Mouse (Mus musculus) stomach, embryonic 14.5 days (tissue): ENCODE data around the gene Efna3. TPM values are rescaled to one million over a fixed set of nuclear protein-coding genes. Genes with fewer than 3 reads are reported as not detected.
A peak's percentile ranks its signal among the peaks of the same experiment; 100 is the strongest.

Experiments
- ATAC-seq: fragments of 200-750 bp; cut with Nextera tagmentation; 2 replicates; pipeline ENCODE4 v1.8.0; 2017; ENCODE audit warnings: low read depth, moderate TSS enrichment; ENCODE audit not compliant: insufficient number of reproducible peaks, insufficient read depth, low FRiP score
- H3K27ac ChIP-seq: fragments of 300-500 bp; sonication (generic); 2 replicates; pipeline ENCODE4 v1.5.1; 2014; ENCODE audit warnings: mild to moderate bottlenecking, low read length, moderate library complexity, mixed read lengths
- H3K27me3 ChIP-seq: fragments of 300-500 bp; sonication (generic); 2 replicates; pipeline ENCODE4 v1.6.1; 2014; ENCODE audit warnings: low read length, control low read depth, mixed read lengths; ENCODE audit not compliant: control insufficient read depth, insufficient read depth
- H3K36me3 ChIP-seq: fragments of 300-500 bp; sonication (generic); 2 replicates; pipeline ENCODE4 v1.6.1; 2014; ENCODE audit warnings: mild to moderate bottlenecking, control low read depth, low read length, moderate library complexity, mixed read lengths; ENCODE audit not compliant: control insufficient read depth, insufficient read depth
- H3K4me1 ChIP-seq: fragments of 300-500 bp; sonication (generic); 2 replicates; pipeline ENCODE4 v1.6.1; 2014; ENCODE audit warnings: low read length, control low read depth, mixed read lengths; ENCODE audit not compliant: control insufficient read depth, insufficient read depth
- H3K4me2 ChIP-seq: fragments of 300-500 bp; sonication (generic); replicated peaks from 2 replicates; pipeline ENCODE4 v1.6.1; 2014; ENCODE audit warnings: low read depth, low read length, control low read depth
- H3K4me3 ChIP-seq: fragments of 300-500 bp; sonication (generic); 2 replicates; pipeline ENCODE4 v1.5.1; 2014; ENCODE audit warnings: low read depth, low read length, control low read depth
- H3K9ac ChIP-seq: fragments of 300-500 bp; sonication (generic); replicated peaks from 2 replicates; pipeline ENCODE4 v1.6.1; 2014; ENCODE audit warnings: low read depth, mild to moderate bottlenecking, control low read depth, low read length, moderate library complexity, mixed read lengths
- H3K9me3 ChIP-seq: fragments of 300-500 bp; sonication (generic); 2 replicates; pipeline ENCODE4 v1.6.1; 2016; ENCODE audit warnings: low read depth, low read length, control low read depth; ENCODE audit not compliant: control insufficient read depth
- WGBS: fragments of 180-500 bp; shearing (Covaris S2); extraction: QIAGEN DNeasy Blood & Tissue Kit; methylation state at CpG from one replicate; pipeline ENCODE4 v1.1.7; 2014; 5-methylcytosine and 5-hydroxymethylcytosine counted together
- polyA plus RNA-seq: library from polyadenylated mRNA; unstranded; fragments of >200 nt; fragmentation: Nextera tagmentation; extraction: Ambion mirVana; gene quantifications from 2 replicates; pipeline ENCODE4 v1.2.1, GENCODE M21; 2014

The Efna3 gene
- polyA plus RNA-seq, 1 experiment from 2014 or later = 11.6 TPM

DNA sequence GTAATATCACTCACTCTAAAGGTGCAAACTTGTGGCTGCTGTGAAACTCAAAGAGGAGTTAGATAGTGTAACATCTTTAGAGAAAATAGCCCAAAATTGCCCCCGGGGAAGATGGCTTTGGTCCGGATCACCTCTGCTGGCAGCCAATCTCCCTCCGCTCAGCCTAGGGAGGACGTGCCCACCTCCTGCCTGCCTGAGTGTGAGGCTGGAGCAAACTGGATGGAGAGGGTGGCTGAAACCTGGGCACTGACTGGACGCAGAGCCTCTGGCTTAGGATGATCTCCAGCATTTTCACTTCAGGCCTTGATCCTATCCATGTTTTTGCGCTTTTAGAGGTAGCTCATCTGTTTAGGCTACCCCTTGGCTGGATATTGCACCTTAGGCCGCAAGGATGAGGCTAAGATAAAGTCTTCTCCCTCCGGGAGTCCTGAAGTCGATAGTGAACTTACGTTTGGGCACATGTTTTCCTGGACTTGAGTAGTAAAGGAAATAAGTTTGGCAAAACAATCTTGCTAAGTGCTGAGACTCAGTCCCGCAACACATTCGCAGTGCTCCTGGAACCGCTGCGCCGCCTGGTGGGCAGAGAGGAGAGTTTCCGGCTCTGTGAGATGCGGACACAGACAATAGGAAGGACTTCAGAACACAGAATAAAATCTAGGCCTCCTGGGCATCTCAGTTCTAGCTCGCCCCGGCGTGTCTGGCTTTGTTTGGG lies 41.0 kb downstream of the Efna3 start:
- H3K4me1 ChIP-seq = peaks cover 29% of the 10 kb centered on the region

DNA sequence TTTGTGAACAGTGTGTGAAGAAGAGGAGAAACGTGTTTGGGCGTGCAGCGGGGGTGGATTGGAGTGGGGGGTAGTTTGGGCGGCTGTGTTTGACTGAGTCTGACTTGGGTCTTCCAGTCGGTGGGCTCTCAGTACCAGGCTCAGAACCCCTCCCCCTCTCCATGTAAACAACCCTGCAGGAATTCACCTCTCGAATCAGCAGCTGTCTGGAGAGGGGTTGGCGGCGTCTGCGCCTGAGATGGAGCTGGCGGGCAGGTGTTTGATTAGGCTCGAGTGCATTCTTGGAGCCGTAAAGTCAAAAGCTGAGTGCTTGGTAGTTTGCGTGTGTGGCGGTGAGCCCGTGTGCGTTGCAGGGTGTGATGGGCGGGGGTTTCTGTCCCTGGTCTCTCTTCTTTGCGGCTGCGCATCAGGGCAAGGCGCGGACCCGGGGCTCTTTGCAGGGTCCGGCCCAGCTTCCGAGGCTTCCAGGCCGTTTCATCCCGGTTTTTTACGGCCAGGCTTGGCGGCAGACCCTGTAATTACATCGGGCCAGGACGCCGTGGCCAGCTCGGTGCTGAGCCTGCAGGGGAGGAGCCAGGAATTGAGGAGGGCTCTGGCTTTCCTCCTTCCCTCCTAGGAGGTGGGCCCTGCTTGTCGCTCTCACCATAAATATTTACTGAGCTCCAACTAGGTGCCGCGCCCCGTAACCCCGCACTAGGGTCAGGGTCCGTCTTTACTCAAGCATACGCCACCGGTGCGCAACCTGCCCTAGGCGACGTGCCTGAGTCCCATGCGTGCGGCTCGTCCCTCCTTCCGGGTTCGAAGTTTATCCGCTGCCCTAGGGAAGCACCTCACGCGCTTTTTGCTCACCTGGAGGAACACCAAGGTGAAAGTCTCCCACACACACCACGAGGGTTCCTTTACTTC lies 41.9 kb downstream of the Efna3 start, which contains the start of gene Efna1:
TSS of gene Efna1 (minus strand) at position 537 of the 906 bp plus-strand sequence.
- peak; percentile 73 for ATAC-seq
- WGBS = 1% methylated on average over 52 of the region's 52 CpGs
- Histone ChIP-seq H3K36me3 (peaks cover 5% of the 10 kb centered on the region; the same call in 1 of the 2 replicates), H3K4me1 (peaks cover 29% of the 10 kb centered on the region), H3K4me3 (peak within 1 kb of the TSS; percentile 64), H3K27me3 (no peaks in the 10 kb centered on the region), H3K4me2 (peak within 1 kb of the TSS; percentile 96), H3K9me3 (no peaks in the 10 kb centered on the region), H3K27ac (peak within 1 kb of the TSS; percentile 78), H3K9ac (peak within 1 kb of the TSS; percentile 2; the same call in 1 of the 2 replicates)

More for the DNA sequence above, 41.0 kb downstream of the Efna3 start:
- H3K4me3 ChIP-seq = peak overlapping the region; percentile 64; the same call in 1 of the 2 replicates
- H3K9ac ChIP-seq = no peak overlapping the region
- no peaks in the 10 kb centered on the region for H3K9me3 ChIP-seq
- peak overlapping the region; percentile 29 for H3K27ac ChIP-seq
- 11% methylated on average over 20 of the region's 20 CpGs for WGBS
- H3K36me3 ChIP-seq = no peaks in the 10 kb centered on the region
- ATAC-seq = no peak
- H3K27me3 ChIP-seq = no peaks in the 10 kb centered on the region
- H3K4me2 ChIP-seq = peak overlapping the region; percentile 96

DNA sequence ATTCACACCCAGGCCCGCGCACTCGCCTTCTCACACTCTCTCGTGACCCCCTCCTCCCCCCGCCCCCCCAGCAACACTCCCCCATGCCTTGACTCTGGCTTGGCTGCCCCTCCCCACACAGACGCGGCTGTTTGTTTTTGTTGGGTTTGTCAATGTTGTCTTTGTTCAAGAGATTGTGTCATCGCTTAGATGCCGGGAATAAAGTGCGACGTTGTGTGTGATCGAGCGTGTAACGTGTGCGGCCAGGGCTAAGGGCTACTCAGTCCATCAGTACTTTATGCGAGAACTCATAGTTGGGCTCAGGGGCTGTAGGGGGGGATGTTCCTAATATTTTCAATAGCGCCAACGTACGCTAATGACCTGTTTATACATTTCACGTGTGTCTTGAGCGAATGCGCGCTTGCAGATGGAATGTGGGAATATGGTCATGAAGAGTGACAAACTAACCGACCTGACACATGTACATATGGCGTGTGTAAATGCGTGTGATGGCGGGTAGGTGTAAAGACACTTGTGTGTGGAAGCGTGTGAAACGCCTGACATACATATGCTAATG lies 42.6 kb downstream of the Efna3 start:
- Histone ChIP-seq H3K36me3 (peaks cover 7% of the 10 kb centered on the region; the same call in 1 of the 2 replicates), H3K9ac (peak overlapping the region; percentile 2; the same call in 1 of the 2 replicates), H3K27me3 (no peaks in the 10 kb centered on the region), H3K4me2 (peak overlapping the region; percentile 96), H3K9me3 (no peaks in the 10 kb centered on the region), H3K4me1 (peaks cover 29% of the 10 kb centered on the region), H3K27ac (peak overlapping the region; percentile 78; the same call in 1 of the 2 replicates), H3K4me3 (peak overlapping the region; percentile 64)
- under 1% methylated on average over 29 of the region's 29 CpGs for WGBS
- ATAC-seq = no peak

DNA sequence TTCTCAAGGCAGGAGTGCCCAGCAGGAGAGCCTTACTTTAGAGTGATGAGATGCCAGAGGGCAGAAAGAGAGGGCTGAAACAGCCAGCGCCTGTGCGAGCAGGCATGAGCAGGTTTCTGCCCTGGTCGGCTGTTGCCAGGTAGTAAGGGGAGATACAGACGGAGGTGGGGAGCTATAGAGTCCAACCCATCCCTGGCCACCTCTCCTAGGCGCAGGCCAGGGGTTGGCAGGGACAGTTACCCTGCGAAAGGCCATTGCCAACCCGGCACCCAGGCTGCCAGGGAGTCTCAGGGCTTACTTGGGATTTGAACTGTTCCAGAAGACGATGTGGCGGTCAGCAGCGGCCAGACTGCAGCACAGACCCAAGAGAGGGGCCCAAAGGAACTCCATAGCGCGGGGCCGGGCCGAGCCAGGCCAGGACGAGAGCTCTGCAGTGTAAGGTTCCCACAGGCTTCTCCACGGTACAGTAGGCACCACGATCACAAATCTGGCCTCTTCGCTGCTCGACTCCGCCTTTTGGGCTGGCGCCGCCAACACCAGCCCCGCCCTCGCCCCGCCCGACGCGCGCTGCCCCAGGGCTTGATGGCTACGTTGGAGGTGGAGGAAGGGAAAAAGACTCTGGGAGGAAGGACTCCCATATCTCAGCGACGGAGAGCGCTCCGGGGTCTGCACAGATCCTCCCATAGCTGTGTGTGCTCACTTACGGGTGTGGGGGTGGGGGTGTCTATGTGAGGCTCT lies 43.4 kb downstream of the Efna3 start:
- Histone ChIP-seq H3K9me3 (no peaks in the 10 kb centered on the region), H3K27ac (peak overlapping the region; percentile 87), H3K4me3 (peak overlapping the region; percentile 64), H3K4me1 (peaks cover 29% of the 10 kb centered on the region), H3K9ac (peak overlapping the region; percentile 57), H3K27me3 (no peaks in the 10 kb centered on the region), H3K4me2 (peak overlapping the region; percentile 96), H3K36me3 (peaks cover 7% of the 10 kb centered on the region; the same call in 1 of the 2 replicates)
- peak; percentile 70 for ATAC-seq
- under 1% methylated on average over 35 of the region's 35 CpGs for WGBS

GRCm38 (mm10) chr3:89278643-89279042 lies 44.1 kb downstream of the Efna3 start:
- Histone ChIP-seq H3K4me3 (peak overlapping the region; percentile 64), H3K36me3 (peaks cover 7% of the 10 kb centered on the region; the same call in 1 of the 2 replicates), H3K4me1 (peaks cover 29% of the 10 kb centered on the region), H3K9me3 (no peaks in the 10 kb centered on the region), H3K27ac (peak overlapping the region; percentile 87), H3K4me2 (peak overlapping the region; percentile 96), H3K9ac (peak overlapping the region; percentile 57; the same call in 1 of the 2 replicates), H3K27me3 (no peaks in the 10 kb centered on the region)
- 14% methylated on average over 8 of the region's 8 CpGs for WGBS
- ATAC-seq = no peak

- H3K4me3 ChIP-seq = peak overlapping the region; percentile 64
- no peaks in the 10 kb centered on the region for H3K27me3 ChIP-seq
- peak overlapping the region; percentile 57; the same call in 1 of the 2 replicates for H3K9ac ChIP-seq
- no peak for ATAC-seq
- no peaks in the 10 kb centered on the region for H3K9me3 ChIP-seq
- WGBS = 38% methylated on average over 7 of the region's 7 CpGs
- peaks cover 29% of the 10 kb centered on the region for H3K4me1 ChIP-seq
- peak overlapping the region; percentile 87 for H3K27ac ChIP-seq
- H3K36me3 ChIP-seq = peaks cover 7% of the 10 kb centered on the region; the same call in 1 of the 2 replicates
- H3K4me2 ChIP-seq = peak overlapping the region; percentile 96
These were observed 44.7 kb downstream of the Efna3 start for GRCm38 (mm10) chr3:89278107-89278506.

DNA sequence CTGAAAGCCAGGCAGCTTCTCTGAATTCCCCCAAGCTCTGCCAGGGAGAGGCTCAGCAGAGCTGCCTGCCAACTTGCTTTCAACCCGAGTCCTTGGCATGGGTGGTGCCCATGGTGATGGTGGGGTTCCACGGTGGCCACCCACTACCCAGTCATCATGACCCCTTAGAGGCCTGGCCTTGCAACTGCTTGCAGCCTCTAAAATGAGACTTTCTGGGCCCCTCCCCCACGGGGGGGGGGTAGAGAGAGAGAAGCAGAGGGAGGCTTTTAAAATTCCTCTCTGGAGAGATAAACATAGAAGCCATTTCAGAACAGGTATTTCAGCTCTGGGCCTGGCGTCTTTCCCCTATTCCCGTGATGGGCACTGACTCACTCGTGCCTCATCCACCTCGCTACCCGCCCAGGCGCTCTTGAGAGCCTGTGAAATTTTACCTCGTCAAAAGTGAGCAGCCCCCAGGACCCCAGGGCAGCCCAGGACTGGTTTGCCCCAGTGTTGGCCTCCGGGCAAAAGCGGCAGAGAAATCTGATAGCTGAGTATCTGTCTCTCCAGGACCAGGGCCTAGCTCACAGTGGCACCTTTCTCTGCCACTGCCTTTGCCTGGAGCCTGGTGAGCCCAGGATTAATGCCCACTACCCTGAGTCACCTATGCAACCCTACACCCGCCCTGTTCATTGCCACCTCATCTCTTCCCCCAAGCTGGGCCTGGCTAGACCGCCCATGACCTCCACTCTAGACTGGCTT lies 45.3 kb downstream of the Efna3 start:
- H3K4me3 ChIP-seq = peak overlapping the region; percentile 64
- no peak for ATAC-seq
- peak overlapping the region; percentile 57; the same call in 1 of the 2 replicates for H3K9ac ChIP-seq
- peaks cover 29% of the 10 kb centered on the region for H3K4me1 ChIP-seq
- WGBS = 15% methylated on average over 14 of the region's 14 CpGs
- H3K27me3 ChIP-seq = no peaks in the 10 kb centered on the region
- H3K9me3 ChIP-seq = no peaks in the 10 kb centered on the region
- peak overlapping the region; percentile 96 for H3K4me2 ChIP-seq
- H3K36me3 ChIP-seq = peaks cover 7% of the 10 kb centered on the region; the same call in 1 of the 2 replicates
- H3K27ac ChIP-seq = peak overlapping the region; percentile 87
